In the genomic region with DNA sequence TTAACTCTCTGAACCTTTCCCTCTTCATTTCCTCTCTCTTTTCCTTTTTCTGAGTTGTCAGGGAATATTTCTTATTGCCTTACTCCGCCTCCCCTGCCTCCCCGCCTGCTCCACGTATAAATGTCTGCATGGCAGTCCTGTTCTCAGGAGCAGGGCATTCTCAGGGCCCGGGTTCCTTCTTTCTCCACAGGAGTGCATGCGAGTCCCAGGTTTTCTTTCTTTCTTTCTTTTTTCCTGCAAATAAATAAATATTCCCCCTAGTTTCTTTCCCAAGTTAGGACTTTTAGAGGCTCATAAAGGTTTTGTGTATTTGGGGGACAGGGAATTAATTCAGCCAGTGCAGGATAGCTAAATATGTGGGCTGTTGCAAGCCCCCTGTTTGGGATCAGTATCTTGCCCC, we compare ENCODE assay signal across 11 mouse cellular contexts. TPM values are rescaled to one million over a fixed set of nuclear protein-coding genes. Genes with fewer than 3 reads are reported as not detected.
DNase-seq lines count a peak whose midpoint lies in the region; ATAC-seq lines count a peak whose summit lies in the region.
"Had no signal": no experiment of that assay in that cellular context is flagged by ENCODE, and none has a peak within 500 bp of the region (broad histone marks: within the 10 kb centered on the region; RNA-seq: fewer than 3 reads in every experiment).

No protein-coding gene starts in this region.

- no peak overlapping the region for H3K4me3 ChIP-seq in liver, embryonic 11.5 days (ENCODE audit: low read depth, low read length)
- no peak overlapping the region for H3K4me3 ChIP-seq in liver, embryonic 12.5 days
- 0 out of 2 replicates have a peak overlapping the region, but pooled peaks have one; percentile 80 for H3K4me3 ChIP-seq in forebrain, embryonic 12.5 days (replicated peaks)
- H3K4me3 ChIP-seq: myocyte had no signal

- no peaks in the 10 kb centered on the region for H3K36me3 ChIP-seq in liver, embryonic 11.5 days (ENCODE audit: control insufficient read depth, insufficient read depth, low read length)
- no peaks in the 10 kb centered on the region for H3K36me3 ChIP-seq in liver, embryonic 12.5 days
- H3K36me3 ChIP-seq in forebrain, embryonic 12.5 days (replicated peaks), result no peaks in the 10 kb centered on the region

- H3K4me2 ChIP-seq in liver, embryonic 11.5 days, result peak overlapping the region; percentile 70; the same call in 1 of the 2 replicates
- H3K4me2 ChIP-seq in liver, embryonic 12.5 days, result no peak overlapping the region
- H3K4me2 ChIP-seq in forebrain, embryonic 12.5 days, result peak overlapping the region; percentile 93

- H3K9me3 ChIP-seq in liver, embryonic 11.5 days (ENCODE audit: control insufficient read depth, low read length), result no peaks in the 10 kb centered on the region
- no peaks in the 10 kb centered on the region for H3K9me3 ChIP-seq in liver, embryonic 12.5 days (replicated peaks)
- H3K9me3 ChIP-seq in forebrain, embryonic 12.5 days, result no peaks in the 10 kb centered on the region

- ATAC-seq in liver, embryonic 11.5 days (replicated peaks; ENCODE audit: low FRiP score), result no peak
- ATAC-seq in liver, embryonic 12.5 days, result no peak
- no peak for ATAC-seq in forebrain, embryonic 12.5 days (ENCODE audit: low FRiP score)
- ATAC-seq in megakaryocyte, adult 5-6 weeks (ENCODE audit: poor library complexity, severe bottlenecking), result no peak
- no peak for ATAC-seq in cerebellum, adult (ENCODE audit: insufficient number of reproducible peaks, low FRiP score, low TSS enrichment)

- H3K27me3 ChIP-seq in liver, embryonic 11.5 days (replicated peaks; ENCODE audit: control insufficient read depth, insufficient read depth, low read length), result peaks cover 95% of the 10 kb centered on the region
- peaks cover 99% of the 10 kb centered on the region for H3K27me3 ChIP-seq in liver, embryonic 12.5 days (replicated peaks)
- H3K27me3 ChIP-seq in forebrain, embryonic 12.5 days, result peaks cover 84% of the 10 kb centered on the region

- no peak overlapping the region for H3K27ac ChIP-seq in liver, embryonic 11.5 days (ENCODE audit: low read depth, low read length)
- no peak overlapping the region for H3K27ac ChIP-seq in liver, embryonic 12.5 days
- H3K27ac ChIP-seq in forebrain, embryonic 12.5 days, result no peak overlapping the region

- H3K9ac ChIP-seq in liver, embryonic 11.5 days (ENCODE audit: low read depth, low read length), result no peak overlapping the region
- H3K9ac ChIP-seq in liver, embryonic 12.5 days, result no peak overlapping the region
- H3K9ac ChIP-seq in forebrain, embryonic 12.5 days, result no peak overlapping the region

- 23% methylated on average over 5 of the region's 5 CpGs for WGBS in liver, embryonic 11.5 days
- whole genome bisulfite sequencing in liver, embryonic 12.5 days (ENCODE audit: insufficient replicate concordance), result 26% methylated on average over 5 of the region's 5 CpGs
- WGBS in forebrain, embryonic 12.5 days, result 10% methylated on average over 5 of the region's 5 CpGs

- H3K4me1 ChIP-seq in liver, embryonic 11.5 days (replicated peaks; ENCODE audit: control insufficient read depth, insufficient read depth, low read length), result peaks cover 20% of the 10 kb centered on the region
- peaks cover 32% of the 10 kb centered on the region for H3K4me1 ChIP-seq in liver, embryonic 12.5 days
- H3K4me1 ChIP-seq in forebrain, embryonic 12.5 days, result peaks cover 63% of the 10 kb centered on the region

- DNase-seq in liver, embryonic 11.5 days (ENCODE audit: low spot score), result no peak
- DNase-seq in kidney, postnatal 14 days, result peak; percentile 30
- peak; percentile 13 for DNase-seq in retina, postnatal 1 day
- DNase-seq in urinary bladder, postnatal 36 days (ENCODE audit: low spot score in 2 of 2), result no peak
- DNase-seq: cerebellum, adult 2 months; thymus, postnatal 25 days had no signal

RNA-seq across cellular contexts. Expression of a gene that starts 2.5 kb away (rescaled TPM):
- 3.1 and 4.1 TPM in 2 replicates for polyA plus RNA-seq in liver, embryonic 11.5 days (2014; fragmentation: Nextera tagmentation; extraction: Ambion mirVana)
- polyA plus RNA-seq in liver, embryonic 12.5 days (2016; fragmentation: Nextera tagmentation; extraction: Ambion mirVana), result 2.8 and 4.0 TPM in 2 replicates
- 10.9 and 13.8 TPM in 2 replicates for polyA plus RNA-seq in forebrain, embryonic 12.5 days (2016; fragmentation: Nextera tagmentation; extraction: Ambion mirVana)
- total RNA-seq in megakaryocyte, adult 5-6 weeks (2015), result 0.39 and 0.65 TPM in 2 replicates
- total RNA-seq in megakaryocyte, adult 5-6 weeks (2017), result 0.51 TPM in 1 of 2 replicates, not detected in the other

RNA-seq across cellular contexts. Expression of a gene that starts 27.7 kb away (rescaled TPM):
- polyA plus RNA-seq in liver, embryonic 11.5 days (2014; fragmentation: Nextera tagmentation; extraction: Ambion mirVana), result 0.30 and 0.53 TPM in 2 replicates
- polyA plus RNA-seq in liver, embryonic 12.5 days (2016; fragmentation: Nextera tagmentation; extraction: Ambion mirVana), result 0.23 and 0.49 TPM in 2 replicates
- polyA plus RNA-seq in forebrain, embryonic 12.5 days (2016; fragmentation: Nextera tagmentation; extraction: Ambion mirVana), result 0.22 TPM in 1 of 2 replicates, not detected in the other
- total RNA-seq in megakaryocyte, adult 5-6 weeks (2015), result 10.9 and 11.2 TPM in 2 replicates
- 12.6 and 15.6 TPM in 2 replicates for total RNA-seq in megakaryocyte, adult 5-6 weeks (2017)

Comparison
In these comparisons a context has a peak if more than half of its experiments do, and no peak if none do; other contexts are left out.
1. DNase-seq: peak in kidney, postnatal 14 days (single experiment) and retina, postnatal 1 day (single experiment); none in liver, embryonic 11.5 days (single experiment) and urinary bladder, postnatal 36 days (0 of 2).